Mouse (Mus musculus) spleen, adult 2 months (tissue): ENCODE measurements at regions not wholly inside any gene's neighbourhood (a gene's known extent, or its start where the extent isn't known, plus 50 kb on each side); places are given as distances from the start of the nearest gene placed in this dataset.

ENCODE experiments used
- CTCF ChIP-seq: fragments of 200-500 bp; IDR thresholded peaks from 2 replicates; pipeline ENCODE4 v1.5.1; 2011; ENCODE audit warnings: mild to moderate bottlenecking, inconsistent platforms; ENCODE audit not compliant: insufficient read depth, insufficient read length, insufficient replicate concordance; ENCODE audit errors: extremely low read depth
- POLR2A ChIP-seq: fragments of 200-500 bp; IDR thresholded peaks from 2 replicates; pipeline ENCODE4 v1.6.1; 2011; ENCODE audit warnings: low read depth, low read length, inconsistent platforms

GRCm38 (mm10) chr1:185585191-185585870 lies 130.7 kb downstream of the Slc30a10 start:
- TF ChIP-seq CTCF, result no peak
- no peak for TF ChIP-seq POLR2A
